Mouse (Mus musculus) CH12.LX (cell line): Measurements from ENCODE around the gene Supt16. TPM values are rescaled to one million over a fixed set of nuclear protein-coding genes. Genes with fewer than 3 reads are reported as not detected.

Source experiments
- DNase-seq: peaks from one replicate; pipeline ENCODE4 v3.0.0-alpha.2; 2013; ENCODE audit errors: extremely low read depth
- H3K27ac ChIP-seq: 2 replicates; pipeline ENCODE4 v1.5.1; 2012; ENCODE audit warnings: low read depth, mild to moderate bottlenecking, control low read depth, moderate library complexity; ENCODE audit not compliant: insufficient read depth
- H3K27me3 ChIP-seq: replicated peaks from 2 replicates; pipeline ENCODE3; 2012; ENCODE audit warnings: inconsistent platforms
- H3K36me3 ChIP-seq, 2 experiments: replicated peaks in 1 of 2; 2 replicates each; pipeline versions ENCODE3 to v1.6.1; 2012; ENCODE audit warnings: inconsistent platforms in 1 of 2, low read length in 1 of 2, mild to moderate bottlenecking in 1 of 2, mixed read lengths in 1 of 2, moderate library complexity in 1 of 2; ENCODE audit not compliant: control insufficient read depth in 1 of 2, insufficient read depth in 1 of 2
- H3K4me1 ChIP-seq, 2 experiments: 2 replicates each; pipeline ENCODE4 v1.6.1; 2012; ENCODE audit warnings: inconsistent platforms in 1 of 2, moderate library complexity in 1 of 2; ENCODE audit not compliant: insufficient read depth in 2 of 2, control insufficient read depth in 1 of 2
- H3K4me2 ChIP-seq: 2 replicates; pipeline ENCODE4 v1.6.1; 2012; ENCODE audit warnings: low read depth, mild to moderate bottlenecking, control low read depth; ENCODE audit not compliant: poor library complexity, insufficient read depth, severe bottlenecking
- H3K4me3 ChIP-seq, 3 experiments: fragments of 150-350 bp in 1 of 3; sonication (generic) in 1 of 3; replicated peaks in 1 of 3; 2 replicates each; pipeline versions ENCODE3 to v1.5.1; 2011 to 2012; ENCODE audit warnings: low read depth in 2 of 3, low read length in 2 of 3, mild to moderate bottlenecking in 2 of 3, moderate library complexity in 2 of 3, control low read depth in 1 of 3, improper control_type of control experiment in 1 of 3, inconsistent platforms in 1 of 3, mixed read lengths in 1 of 3; ENCODE audit not compliant: poor library complexity in 1 of 3
- H3K79me2 ChIP-seq: replicated peaks from 2 replicates; pipeline ENCODE4 v1.6.1; 2012; ENCODE audit warnings: mild to moderate bottlenecking, moderate library complexity; ENCODE audit not compliant: control insufficient read depth, poor library complexity, insufficient read depth, severe bottlenecking; ENCODE audit errors: extremely low read depth
- H3K9ac ChIP-seq: 2 replicates; pipeline ENCODE4 v1.6.1; 2012; ENCODE audit warnings: low read depth, mild to moderate bottlenecking, control low read depth, moderate library complexity; ENCODE audit not compliant: insufficient read depth
- H3K9me3 ChIP-seq: replicated peaks from 2 replicates; pipeline ENCODE3; 2012; ENCODE audit warnings: low read length, inconsistent platforms, mixed read lengths
- CTCF ChIP-seq, 2 experiments: IDR thresholded peaks in 1 of 2; conservative IDR thresholded peaks in 1 of 2; 2 replicates each; pipeline ENCODE4 v1.5.1; 2011 to 2012; ENCODE audit warnings: low read depth in 2 of 2, low read length in 2 of 2, improper control_type of control experiment in 1 of 2, inconsistent platforms in 1 of 2, mild to moderate bottlenecking in 1 of 2, moderate library complexity in 1 of 2
- ETS1 ChIP-seq: conservative IDR thresholded peaks from 2 replicates; pipeline ENCODE4 v1.6.1; 2012; ENCODE audit warnings: low read depth, mild to moderate bottlenecking, inconsistent platforms, low read length, improper control_type of control experiment, moderate library complexity
- IRF4 ChIP-seq: IDR thresholded peaks from 2 replicates; pipeline ENCODE4 v1.6.1; 2014; ENCODE audit warnings: low read depth, mild to moderate bottlenecking, inconsistent platforms, low read length, improper control_type of control experiment
- JUN ChIP-seq: IDR thresholded peaks from 2 replicates; pipeline ENCODE4 v1.6.1; 2011; ENCODE audit warnings: low read depth, mild to moderate bottlenecking, low read length, improper control_type of control experiment, moderate library complexity; ENCODE audit not compliant: insufficient read depth
- JUND ChIP-seq: conservative IDR thresholded peaks from 2 replicates; pipeline ENCODE4 v1.6.1; 2011; ENCODE audit warnings: low read depth, low read length, improper control_type of control experiment
- KAT2A ChIP-seq: IDR thresholded peaks from 2 replicates; pipeline ENCODE4 v1.6.1; 2012; ENCODE audit warnings: low read length, improper control_type of control experiment, inconsistent platforms; ENCODE audit not compliant: insufficient replicate concordance
- MAX ChIP-seq: IDR thresholded peaks from 2 replicates; pipeline ENCODE4 v1.6.1; 2011; ENCODE audit warnings: low read length, improper control_type of control experiment
- MEF2A ChIP-seq: IDR thresholded peaks from 2 replicates; pipeline ENCODE4 v1.6.1; 2014; ENCODE audit warnings: low read depth, mild to moderate bottlenecking, inconsistent platforms, low read length, improper control_type of control experiment, borderline replicate concordance
- MXI1 ChIP-seq: IDR thresholded peaks from 2 replicates; pipeline ENCODE4 v1.6.1; 2011; ENCODE audit warnings: mild to moderate bottlenecking, low read depth, low read length, improper control_type of control experiment
- MYC ChIP-seq: IDR thresholded peaks from 2 replicates; pipeline ENCODE4 v1.6.1; 2011; ENCODE audit warnings: low read depth, mild to moderate bottlenecking, improper control_type of control experiment, low read length
- PAX5 ChIP-seq: IDR thresholded peaks from 2 replicates; pipeline ENCODE4 v1.6.1; 2012; ENCODE audit warnings: low read length, inconsistent platforms, mixed read lengths
- POLR2A ChIP-seq: IDR thresholded peaks from 2 replicates; pipeline ENCODE4 v1.6.1; 2011; ENCODE audit warnings: low read depth, mild to moderate bottlenecking, improper control_type of control experiment, low read length
- RAD21 ChIP-seq: IDR thresholded peaks from 2 replicates; pipeline ENCODE4 v1.6.1; 2011; ENCODE audit warnings: low read depth, mild to moderate bottlenecking, low read length, improper control_type of control experiment, moderate library complexity
- RCOR1 ChIP-seq: conservative IDR thresholded peaks from 2 replicates; pipeline ENCODE4 v1.6.1; 2012; ENCODE audit warnings: low read depth, mild to moderate bottlenecking, inconsistent platforms, low read length, improper control_type of control experiment
- SIN3A ChIP-seq: IDR thresholded peaks from 2 replicates; pipeline ENCODE4 v1.6.1; 2012; ENCODE audit warnings: low read length, improper control_type of control experiment, inconsistent platforms
- SMC3 ChIP-seq: IDR thresholded peaks from 2 replicates; pipeline ENCODE4 v1.6.1; 2011; ENCODE audit warnings: low read depth, low read length, improper control_type of control experiment
- USF1 ChIP-seq: IDR thresholded peaks from 2 replicates; pipeline ENCODE4 v1.6.1; 2014; ENCODE audit warnings: low read depth, mild to moderate bottlenecking, inconsistent platforms, low read length, improper control_type of control experiment
- USF2 ChIP-seq: conservative IDR thresholded peaks from 2 replicates; pipeline ENCODE4 v1.6.1; 2011; ENCODE audit warnings: low read depth, low read length, improper control_type of control experiment
- dilution Hi-C: fragments of 300-500 bp; cut with MboI; formaldehyde crosslinking; loops from 2 replicates; pipeline ENCODE4 v1.14.3; 2020; ENCODE audit warnings: low sequenced_read_pairs; ENCODE audit not compliant: extremely low pct_unique_long_range_greater_than_20kb, extremely low pct_ligation_motif_present
- in situ Hi-C: fragments of 300-500 bp; cut with MboI; formaldehyde crosslinking; loops from 3 replicates; pipeline ENCODE4 v1.14.3; 2019; ENCODE audit warnings: low sequenced_read_pairs, low pct_ligation_motif_present, low pct_unique_long_range_greater_than_20kb, mixed read lengths
- polyA plus RNA-seq: library from polyadenylated mRNA; unstranded; fragments of >175 nt; gene quantifications from 2 replicates; pipeline ENCODE4 v1.2.1, GENCODE M21; 2012; ENCODE audit warnings: low read depth; ENCODE audit not compliant: insufficient read length
- total RNA-seq, 2 experiments: library from RNA; depleted of rRNA; stranded (reverse); fragments of 300-350 nt in 1 of 2; fragments of >200 nt in 1 of 2; gene quantifications; 2 replicates each; pipeline ENCODE4 v1.2.3; 2012 to 2014

Supt16 gene
- total and polyA plus RNA-seq, 3 experiments = 64.8 to 114 (median 78.6) TPM

GRCm38 (mm10) chr14:52117241-52117640 is 80.0 kb downstream of the Supt16 start:
- H3K4me2 ChIP-seq = no peak overlapping the region
- dilution Hi-C loops = no loop called here

DNA sequence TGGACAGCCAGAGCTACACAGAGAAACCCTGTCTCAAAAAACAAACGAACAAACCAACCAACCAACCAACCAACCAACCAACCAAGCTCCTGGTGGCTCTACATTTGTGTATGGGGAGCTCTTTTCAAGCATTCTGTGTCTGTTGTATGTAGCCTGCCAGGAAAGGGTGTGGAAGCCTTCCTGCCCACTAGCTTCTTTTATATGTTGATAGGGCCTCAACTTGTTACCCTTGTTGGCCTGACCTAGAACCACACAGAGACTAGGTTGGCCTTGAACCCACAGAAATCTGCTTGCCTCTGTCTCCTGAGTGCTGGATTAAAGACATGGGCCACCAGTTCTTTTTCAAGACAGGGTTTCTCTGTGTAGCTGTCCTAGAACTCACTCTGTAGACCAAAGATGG is 83.1 kb downstream of the Supt16 start:
- H3K36me3 ChIP-seq = no peaks in the 10 kb centered on the region
- no peak overlapping the region for H3K4me2 ChIP-seq
- H3K4me3 ChIP-seq = no peak overlapping the region
- TF ChIP-seq USF2 (no peak), SIN3A (no peak), IRF4 (no peak), ETS1 (no peak)
- H3K27me3 ChIP-seq = no peaks in the 10 kb centered on the region
- H3K4me1 ChIP-seq = no peaks in the 10 kb centered on the region
- in situ Hi-C loops (no loop called here), dilution Hi-C loops (no loop called here)
- no peaks in the 10 kb centered on the region for H3K79me2 ChIP-seq
- DNase-seq = no peak
- H3K9ac ChIP-seq = no peak overlapping the region
- H3K27ac ChIP-seq = no peak overlapping the region
- no peaks in the 10 kb centered on the region for H3K9me3 ChIP-seq

More at GRCm38 (mm10) chr14:52117241-52117640, 80.0 kb downstream of the Supt16 start:
- TF ChIP-seq MAX = no peak
- no peak for TF ChIP-seq USF1
- TF ChIP-seq RAD21 = no peak
- TF ChIP-seq CTCF (conservative IDR thresholded peaks at IDR 0.05 in 1 of 2, IDR thresholded peaks at IDR 0.05 in 1 of 2; ENCODE audit: low read depth in 2 of 2, low read length in 2 of 2) = no peak
- no peak for TF ChIP-seq MYC
- TF ChIP-seq MEF2A = no peak
- no peak for TF ChIP-seq SIN3A
- TF ChIP-seq ETS1 = no peak
- no peak for TF ChIP-seq POLR2A
- TF ChIP-seq SMC3 = no peak
- TF ChIP-seq RCOR1 = no peak
- no peak for TF ChIP-seq IRF4
- no peak for TF ChIP-seq KAT2A
- no peak for TF ChIP-seq JUND
- no peak for TF ChIP-seq PAX5
- no peak for TF ChIP-seq MXI1
- no peak for TF ChIP-seq JUN
- Histone ChIP-seq H3K79me2 (no peaks in the 10 kb centered on the region), H3K4me1 (no peaks in the 10 kb centered on the region), H3K27ac (no peak overlapping the region), H3K36me3 (no peaks in the 10 kb centered on the region), H3K4me3 (no peak overlapping the region), H3K9me3 (no peaks in the 10 kb centered on the region), H3K9ac (no peak overlapping the region), H3K27me3 (no peaks in the 10 kb centered on the region)
- no peak for DNase-seq
- in situ Hi-C loops = no loop called here

Other genes starting within 250 kb of the Supt16 start
- gene Arhgef40, start 212.7 kb downstream of the Supt16 start, total RNA-seq (2012; rRNA removed) = 3.8 and 8.9 TPM in 2 replicates
- 0.62 and 0.85 TPM in 2 replicates for gene Arhgef40, start 212.7 kb downstream of the Supt16 start, total RNA-seq (2014; rRNA removed)
- gene Arhgef40, start 212.7 kb downstream of the Supt16 start, polyA plus RNA-seq = 1.1 and 2.2 TPM in 2 replicates
- 0.64 and 0.71 TPM in 2 replicates for gene Tmem253, start 181.8 kb downstream of the Supt16 start, total RNA-seq (2012; rRNA removed)
- not detected in 2 replicates for gene Tmem253, start 181.8 kb downstream of the Supt16 start, total RNA-seq (2014; rRNA removed)
- gene Tmem253, start 181.8 kb downstream of the Supt16 start, polyA plus RNA-seq = 1.9 and 2.6 TPM in 2 replicates
- gene Zfp219, start 176.7 kb downstream of the Supt16 start, total RNA-seq (2012; rRNA removed) = 17.5 and 20.0 TPM in 2 replicates
- gene Zfp219, start 176.7 kb downstream of the Supt16 start, total RNA-seq (2014; rRNA removed) = 11.5 and 15.8 TPM in 2 replicates
- gene Zfp219, start 176.7 kb downstream of the Supt16 start, polyA plus RNA-seq = 19.3 and 20.8 TPM in 2 replicates
- not detected in 2 replicates for gene Olfr221, start 155.0 kb downstream of the Supt16 start, total RNA-seq (2012; rRNA removed)
- not detected in 2 replicates for gene Olfr221, start 155.0 kb downstream of the Supt16 start, total RNA-seq (2014; rRNA removed)
- not detected in 2 replicates for gene Olfr221, start 155.0 kb downstream of the Supt16 start, polyA plus RNA-seq
- gene Hnrnpc, start 93.4 kb downstream of the Supt16 start, total RNA-seq (2012; rRNA removed) = 274 and 325 TPM in 2 replicates
- 370 and 375 TPM in 2 replicates for gene Hnrnpc, start 93.4 kb downstream of the Supt16 start, total RNA-seq (2014; rRNA removed)
- gene Hnrnpc, start 93.4 kb downstream of the Supt16 start, polyA plus RNA-seq = 813 and 876 TPM in 2 replicates
- gene Rpgrip1, start 86.7 kb downstream of the Supt16 start, total RNA-seq (2012; rRNA removed) = 12.0 and 15.0 TPM in 2 replicates
- gene Rpgrip1, start 86.7 kb downstream of the Supt16 start, total RNA-seq (2014; rRNA removed) = 6.7 and 7.3 TPM in 2 replicates
- gene Rpgrip1, start 86.7 kb downstream of the Supt16 start, polyA plus RNA-seq = 33.7 and 41.8 TPM in 2 replicates
- gene Chd8, start 60.4 kb upstream of the Supt16 start, total RNA-seq (2012; rRNA removed) = 49.2 and 51.9 TPM in 2 replicates
- gene Chd8, start 60.4 kb upstream of the Supt16 start, total RNA-seq (2014; rRNA removed) = 16.8 and 17.3 TPM in 2 replicates
- 89.2 and 96.8 TPM in 2 replicates for gene Chd8, start 60.4 kb upstream of the Supt16 start, polyA plus RNA-seq
- 41.6 and 45.7 TPM in 2 replicates for gene Tox4, start 81.7 kb upstream of the Supt16 start, total RNA-seq (2012; rRNA removed)
- gene Tox4, start 81.7 kb upstream of the Supt16 start, total RNA-seq (2014; rRNA removed) = 56.3 and 58.9 TPM in 2 replicates
- gene Tox4, start 81.7 kb upstream of the Supt16 start, polyA plus RNA-seq = 43.5 and 49.1 TPM in 2 replicates
- gene Rab2b, start 82.1 kb upstream of the Supt16 start, total RNA-seq (2012; rRNA removed) = 3.8 and 4.6 TPM in 2 replicates
- gene Rab2b, start 82.1 kb upstream of the Supt16 start, total RNA-seq (2014; rRNA removed) = 7.8 and 10.2 TPM in 2 replicates
- 5.7 and 6.9 TPM in 2 replicates for gene Rab2b, start 82.1 kb upstream of the Supt16 start, polyA plus RNA-seq
- gene Mettl3, start 107.7 kb upstream of the Supt16 start, total RNA-seq (2012; rRNA removed) = 41.6 and 51.5 TPM in 2 replicates
- 42.7 and 47.0 TPM in 2 replicates for gene Mettl3, start 107.7 kb upstream of the Supt16 start, total RNA-seq (2014; rRNA removed)
- gene Mettl3, start 107.7 kb upstream of the Supt16 start, polyA plus RNA-seq = 47.4 and 49.5 TPM in 2 replicates
- gene Sall2, start 131.3 kb upstream of the Supt16 start, total RNA-seq (2012; rRNA removed) = 1.3 and 1.5 TPM in 2 replicates
- 0.16 and 0.19 TPM in 2 replicates for gene Sall2, start 131.3 kb upstream of the Supt16 start, total RNA-seq (2014; rRNA removed)
- 0.40 and 0.60 TPM in 2 replicates for gene Sall2, start 131.3 kb upstream of the Supt16 start, polyA plus RNA-seq
- gene Olfr1513, start 159.0 kb upstream of the Supt16 start, total RNA-seq (2012; rRNA removed) = not detected in 2 replicates
- not detected in 2 replicates for gene Olfr1513, start 159.0 kb upstream of the Supt16 start, total RNA-seq (2014; rRNA removed)
- not detected in 2 replicates for gene Olfr1513, start 159.0 kb upstream of the Supt16 start, polyA plus RNA-seq
- gene Olfr1512, start 181.8 kb upstream of the Supt16 start, total RNA-seq (2012; rRNA removed) = not detected in 2 replicates
- gene Olfr1512, start 181.8 kb upstream of the Supt16 start, total RNA-seq (2014; rRNA removed) = not detected in 2 replicates
- not detected in 2 replicates for gene Olfr1512, start 181.8 kb upstream of the Supt16 start, polyA plus RNA-seq
- not detected in 2 replicates for gene Olfr1511, start 200.0 kb upstream of the Supt16 start, total RNA-seq (2012; rRNA removed)
- gene Olfr1511, start 200.0 kb upstream of the Supt16 start, total RNA-seq (2014; rRNA removed) = not detected in 2 replicates
- gene Olfr1511, start 200.0 kb upstream of the Supt16 start, polyA plus RNA-seq = not detected in 2 replicates
- gene Olfr1510, start 217.0 kb upstream of the Supt16 start, total RNA-seq (2012; rRNA removed) = not detected in 2 replicates
- not detected in 2 replicates for gene Olfr1510, start 217.0 kb upstream of the Supt16 start, total RNA-seq (2014; rRNA removed)
- not detected in 2 replicates for gene Olfr1510, start 217.0 kb upstream of the Supt16 start, polyA plus RNA-seq
- gene Olfr1509, start 245.6 kb upstream of the Supt16 start, total RNA-seq (2012; rRNA removed) = not detected in 2 replicates
- not detected in 2 replicates for gene Olfr1509, start 245.6 kb upstream of the Supt16 start, total RNA-seq (2014; rRNA removed)
- gene Olfr1509, start 245.6 kb upstream of the Supt16 start, polyA plus RNA-seq = not detected in 2 replicates